Mouse (Mus musculus) bone marrow macrophage, adult 2 months (primary cell): Measurements from ENCODE around the gene Spg21.

ENCODE experiments used
- CTCF ChIP-seq: IDR thresholded peaks from 2 replicates; pipeline ENCODE4 v1.5.1; 2012; ENCODE audit warnings: low read depth, mild to moderate bottlenecking, low read length, moderate library complexity
- POLR2A ChIP-seq: IDR thresholded peaks from 2 replicates; pipeline ENCODE4 v1.6.1; 2012; ENCODE audit warnings: mild to moderate bottlenecking, low read depth, low read length, borderline replicate concordance

- TF ChIP-seq CTCF (no peak), POLR2A (no peak)
These were observed 73.4 kb downstream of the Spg21 start for GRCm38 (mm10) chr9:65534111-65534510.
